Mouse (Mus musculus): ENCODE results near the gene Mrps25. TPM values are rescaled to one million over a fixed set of nuclear protein-coding genes. Genes with fewer than 3 reads are reported as not detected.

Mrps25 gene
- polyA plus RNA-seq, 1 experiment from 2014 or later, result 53.0 TPM

DNA sequence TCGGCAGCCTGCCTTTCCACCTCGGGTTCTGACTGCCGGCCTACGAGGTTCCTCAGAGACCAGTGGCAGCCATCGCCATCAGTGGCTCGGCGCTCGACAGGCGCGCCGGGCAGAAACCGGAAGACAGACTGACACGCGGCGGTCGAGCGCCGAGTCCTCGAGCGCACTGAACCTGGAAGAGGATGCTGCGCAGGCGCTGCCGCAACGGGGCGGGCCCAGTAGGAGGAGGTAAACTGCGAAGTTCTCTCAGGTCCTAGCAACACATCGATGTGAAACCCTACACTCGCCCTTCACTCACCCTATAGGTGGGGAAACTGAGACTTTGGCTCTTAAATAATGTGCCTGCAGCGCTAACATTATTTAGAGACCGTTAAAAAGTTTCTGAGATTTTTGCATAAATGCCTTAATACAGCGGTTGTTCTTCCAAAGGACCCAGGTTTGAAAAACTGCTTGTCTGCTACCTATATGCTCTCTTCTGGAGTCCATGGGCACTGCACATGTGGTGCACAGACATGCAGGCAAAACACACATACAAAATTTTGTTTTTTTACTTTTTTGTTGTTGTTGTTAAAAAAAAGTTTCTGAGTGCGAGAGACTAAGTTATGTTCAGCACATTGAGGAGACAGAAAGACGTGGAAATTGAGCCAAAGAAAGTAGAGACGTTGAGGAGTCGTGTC lies 31.1 kb upstream of the Mrps25 start, which contains the start of gene Rbsn:
Gene Rbsn (minus strand): TSS at position 153 of the 677 bp plus-strand sequence.
- Histone ChIP-seq H3K27ac (replicated peaks; ENCODE audit: low read depth, low read length) (peak within 1 kb of the TSS; percentile 91), H3K9ac (replicated peaks; ENCODE audit: low read length) (peak within 1 kb of the TSS; percentile 87), H3K27me3 (ENCODE audit: control insufficient read depth, insufficient read depth, low read length) (no peaks in the 10 kb centered on the region), H3K36me3 (ENCODE audit: control insufficient read depth, insufficient read depth, low read length) (peaks cover 4% of the 10 kb centered on the region; the same call in 1 of the 2 replicates), H3K4me2 (ENCODE audit: low read length) (peak within 1 kb of the TSS; percentile 94), H3K9me3 (ENCODE audit: control insufficient read depth, low read length) (no peaks in the 10 kb centered on the region), H3K4me3 (replicated peaks; ENCODE audit: low read depth, low read length) (peak within 1 kb of the TSS; percentile 85), H3K4me1 (ENCODE audit: control insufficient read depth, insufficient read depth, low read length) (peaks cover 11% of the 10 kb centered on the region)
- ATAC-seq (ENCODE audit: low FRiP score, low TSS enrichment) (peak; percentile 94), DNase-seq (peak; percentile 97)
- WGBS, result 10% methylated on average over 35 of the region's 35 CpGs

DNA sequence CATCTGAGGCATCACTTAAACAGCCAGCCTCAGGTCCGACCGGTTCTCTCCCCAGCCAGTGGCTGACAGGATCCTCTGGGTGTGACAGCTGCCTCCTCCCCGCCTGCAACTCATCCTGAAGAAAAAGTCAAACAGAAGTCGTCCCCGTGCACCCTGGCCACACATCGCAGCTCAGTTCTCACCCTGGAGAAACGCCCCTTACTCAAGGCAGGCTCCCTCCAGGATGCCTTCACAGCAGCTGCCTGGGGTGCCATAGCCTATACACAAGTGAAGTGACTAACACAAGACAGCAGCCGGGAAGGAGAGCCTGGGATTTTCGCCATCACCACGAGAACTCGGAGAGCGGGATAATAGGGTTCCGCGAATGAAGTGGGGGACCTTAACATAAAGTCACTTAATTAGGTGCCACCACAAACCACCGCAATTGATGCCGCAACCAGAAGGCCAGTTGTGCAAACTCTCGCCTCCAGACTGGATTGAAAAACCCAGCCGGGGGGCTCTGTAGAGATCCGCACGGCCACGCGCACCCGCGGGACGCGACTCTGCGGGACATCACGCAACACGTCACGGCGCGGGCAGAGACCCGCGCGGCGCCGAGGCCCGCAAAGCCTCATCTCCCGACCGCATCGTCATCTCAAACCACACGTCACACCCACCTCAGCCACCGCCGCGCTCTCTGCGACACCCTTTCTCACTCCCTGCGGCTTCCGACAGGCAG lies 30.4 kb upstream of the Mrps25 start:
- Histone ChIP-seq H3K36me3 (ENCODE audit: control insufficient read depth, insufficient read depth, low read length) (peaks cover 11% of the 10 kb centered on the region), H3K4me1 (ENCODE audit: control insufficient read depth, insufficient read depth, low read length) (peaks cover 11% of the 10 kb centered on the region), H3K4me2 (ENCODE audit: low read length) (peak overlapping the region; percentile 94), H3K9me3 (ENCODE audit: control insufficient read depth, low read length) (no peaks in the 10 kb centered on the region), H3K27me3 (ENCODE audit: control insufficient read depth, insufficient read depth, low read length) (no peaks in the 10 kb centered on the region), H3K9ac (replicated peaks; ENCODE audit: low read length) (peak overlapping the region; percentile 87), H3K4me3 (replicated peaks; ENCODE audit: low read depth, low read length) (peak overlapping the region; percentile 85), H3K27ac (replicated peaks; ENCODE audit: low read depth, low read length) (peak overlapping the region; percentile 91)
- WGBS, result under 1% methylated on average over 48 of the region's 48 CpGs
- DNase-seq (no peak), ATAC-seq (ENCODE audit: low FRiP score, low TSS enrichment) (peak; percentile 86)

DNA sequence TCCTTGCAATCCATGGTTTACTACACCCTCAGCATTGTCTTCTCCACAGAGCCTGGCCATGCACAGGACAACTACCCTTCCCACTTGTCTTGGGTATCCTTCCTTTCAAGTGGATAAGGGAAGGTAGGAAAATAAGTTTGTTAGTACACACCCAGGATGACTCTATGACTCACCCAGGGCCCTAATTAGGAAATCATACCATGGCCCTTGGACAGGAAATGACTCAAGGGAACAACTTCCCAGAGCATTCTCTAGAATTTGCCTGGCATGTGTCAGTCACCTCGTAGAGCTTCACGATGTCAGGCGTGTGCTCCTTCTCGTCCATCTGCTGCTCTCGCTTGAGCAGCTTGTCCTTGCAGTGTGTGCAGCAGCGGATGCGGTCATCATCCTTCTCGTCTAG lies 15.6 kb upstream of the Mrps25 start:
- no peak for ATAC-seq (ENCODE audit: low FRiP score, low TSS enrichment)
- Histone ChIP-seq H3K36me3 (ENCODE audit: control insufficient read depth, insufficient read depth, low read length) (peaks cover 81% of the 10 kb centered on the region), H3K4me1 (ENCODE audit: control insufficient read depth, insufficient read depth, low read length) (no peaks in the 10 kb centered on the region), H3K9ac (replicated peaks; ENCODE audit: low read length) (no peak overlapping the region), H3K4me3 (replicated peaks; ENCODE audit: low read depth, low read length) (no peak overlapping the region), H3K4me2 (ENCODE audit: low read length) (no peak overlapping the region), H3K9me3 (ENCODE audit: control insufficient read depth, low read length) (no peaks in the 10 kb centered on the region), H3K27me3 (ENCODE audit: control insufficient read depth, insufficient read depth, low read length) (no peaks in the 10 kb centered on the region), H3K27ac (replicated peaks; ENCODE audit: low read depth, low read length) (no peak overlapping the region)
- DNase-seq, result no peak
- 96% methylated on average over 8 of the region's 8 CpGs for WGBS

DNA sequence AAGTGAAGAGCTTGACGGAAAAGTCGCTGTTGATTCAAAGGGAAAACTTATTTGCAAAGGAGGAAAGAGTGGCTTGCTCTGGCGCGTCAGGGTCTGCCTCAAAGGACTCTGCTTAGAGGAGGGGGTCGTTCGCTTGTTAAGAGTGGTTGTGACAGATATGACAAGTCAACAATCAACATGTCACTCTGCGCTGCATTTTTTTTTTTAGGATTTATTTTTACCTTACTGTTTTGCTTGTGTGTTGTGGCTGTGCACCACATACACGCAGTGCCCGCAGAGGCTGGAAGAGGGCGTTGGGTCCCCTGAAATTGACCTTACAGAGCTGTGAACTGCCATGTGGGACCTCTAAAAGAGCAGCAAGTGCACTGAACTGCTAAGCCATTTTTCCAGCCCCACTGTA lies 345 bp upstream of the Mrps25 start:
- 5% methylated on average over 10 of the region's 10 CpGs for WGBS
- Histone ChIP-seq H3K36me3 (ENCODE audit: control insufficient read depth, insufficient read depth, low read length) (peaks cover 32% of the 10 kb centered on the region), H3K9ac (replicated peaks; ENCODE audit: low read length) (peak overlapping the region; percentile 68), H3K9me3 (ENCODE audit: control insufficient read depth, low read length) (0 out of 2 replicates have a peak, but pooled peaks cover 3% of the 10 kb centered on the region), H3K27ac (replicated peaks; ENCODE audit: low read depth, low read length) (peak overlapping the region; percentile 50), H3K4me3 (replicated peaks; ENCODE audit: low read depth, low read length) (peak overlapping the region; percentile 72), H3K27me3 (ENCODE audit: control insufficient read depth, insufficient read depth, low read length) (no peaks in the 10 kb centered on the region), H3K4me1 (ENCODE audit: control insufficient read depth, insufficient read depth, low read length) (peaks cover 10% of the 10 kb centered on the region), H3K4me2 (ENCODE audit: low read length) (peak overlapping the region; percentile 78)
- ATAC-seq (ENCODE audit: low FRiP score, low TSS enrichment), result peak; percentile 71; the same call in 1 of the 2 replicates
- DNase-seq, result no peak

DNA sequence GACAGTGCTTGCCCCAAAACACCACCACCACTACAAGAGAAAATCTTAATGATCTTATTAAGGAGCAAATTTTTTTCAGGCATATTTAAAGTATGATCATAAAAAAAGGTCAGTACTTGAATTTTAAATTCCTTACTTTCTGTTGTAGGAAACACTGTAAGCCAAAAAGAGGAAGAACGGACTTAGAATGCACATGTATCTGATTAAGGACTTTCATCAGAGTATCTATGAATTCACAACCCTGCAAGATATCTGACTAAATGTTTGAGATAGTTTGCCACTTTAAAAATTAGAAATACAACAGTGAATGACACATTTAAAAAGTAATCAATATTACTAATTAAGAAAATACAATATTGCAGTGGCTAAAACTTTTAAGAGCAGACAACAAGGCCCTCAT lies 7.4 kb downstream of the Mrps25 start:
- DNase-seq, result no peak
- Histone ChIP-seq H3K27ac (replicated peaks; ENCODE audit: low read depth, low read length) (no peak overlapping the region), H3K36me3 (ENCODE audit: control insufficient read depth, insufficient read depth, low read length) (peaks cover 63% of the 10 kb centered on the region), H3K9me3 (ENCODE audit: control insufficient read depth, low read length) (0 out of 2 replicates have a peak, but pooled peaks cover 4% of the 10 kb centered on the region), H3K27me3 (ENCODE audit: control insufficient read depth, insufficient read depth, low read length) (no peaks in the 10 kb centered on the region), H3K4me2 (ENCODE audit: low read length) (no peak overlapping the region), H3K4me3 (replicated peaks; ENCODE audit: low read depth, low read length) (no peak overlapping the region), H3K9ac (replicated peaks; ENCODE audit: low read length) (no peak overlapping the region), H3K4me1 (ENCODE audit: control insufficient read depth, insufficient read depth, low read length) (no peaks in the 10 kb centered on the region)
- ATAC-seq (ENCODE audit: low FRiP score, low TSS enrichment), result no peak
- WGBS, result 97% methylated on average over 1 of the region's 1 CpGs

DNA sequence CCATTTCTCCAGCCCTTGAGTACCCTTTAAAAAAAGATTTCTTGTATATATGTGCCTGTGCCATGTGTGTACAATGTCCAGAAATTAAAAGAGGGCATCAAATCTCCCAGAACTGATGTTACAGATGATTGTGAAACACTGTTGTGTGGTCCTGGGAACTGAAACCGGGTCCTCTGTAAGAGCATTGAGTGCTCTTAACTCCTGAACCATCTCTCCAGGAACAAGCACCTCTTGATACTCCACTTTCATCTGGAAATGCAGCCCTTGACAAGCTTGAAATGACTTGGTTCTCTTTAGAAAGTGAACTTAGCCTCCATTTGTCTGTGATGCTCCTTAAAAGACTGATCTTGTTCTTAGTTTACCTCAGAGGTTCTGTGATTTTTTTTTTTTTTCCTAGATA lies 21.1 kb downstream of the Mrps25 start:
- WGBS, result 87% methylated on average over 1 of the region's 1 CpGs
- Histone ChIP-seq H3K9me3 (ENCODE audit: control insufficient read depth, low read length) (no peaks in the 10 kb centered on the region), H3K27me3 (ENCODE audit: control insufficient read depth, insufficient read depth, low read length) (no peaks in the 10 kb centered on the region), H3K4me2 (ENCODE audit: low read length) (no peak overlapping the region), H3K36me3 (ENCODE audit: control insufficient read depth, insufficient read depth, low read length) (peaks cover 95% of the 10 kb centered on the region), H3K4me3 (replicated peaks; ENCODE audit: low read depth, low read length) (no peak overlapping the region), H3K27ac (replicated peaks; ENCODE audit: low read depth, low read length) (no peak overlapping the region), H3K9ac (replicated peaks; ENCODE audit: low read length) (no peak overlapping the region), H3K4me1 (ENCODE audit: control insufficient read depth, insufficient read depth, low read length) (no peaks in the 10 kb centered on the region)
- no peak for ATAC-seq (ENCODE audit: low FRiP score, low TSS enrichment)
- DNase-seq, result no peak

DNA sequence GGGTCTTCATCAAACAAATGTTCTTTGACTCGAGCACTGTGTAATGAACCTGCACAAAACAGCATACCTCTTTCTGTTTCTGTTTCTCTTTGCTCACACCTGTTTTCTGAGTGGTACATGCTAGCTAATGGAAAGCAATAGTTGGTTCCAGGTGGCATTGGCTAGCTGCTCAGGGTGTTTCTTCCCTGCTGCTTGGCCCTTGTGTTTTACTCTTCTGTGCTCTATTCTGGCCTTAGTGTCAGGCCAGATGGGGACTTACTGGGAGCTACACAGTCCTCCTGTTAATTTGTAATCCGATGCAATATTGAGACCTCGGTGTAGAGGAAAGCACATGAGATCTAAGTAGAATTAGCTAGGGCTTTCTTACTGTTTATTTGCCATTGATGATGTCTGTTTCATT lies 25.0 kb downstream of the Mrps25 start:
- Histone ChIP-seq H3K4me2 (ENCODE audit: low read length) (no peak overlapping the region), H3K4me1 (ENCODE audit: control insufficient read depth, insufficient read depth, low read length) (no peaks in the 10 kb centered on the region), H3K9me3 (ENCODE audit: control insufficient read depth, low read length) (no peaks in the 10 kb centered on the region), H3K27ac (replicated peaks; ENCODE audit: low read depth, low read length) (no peak overlapping the region), H3K36me3 (ENCODE audit: control insufficient read depth, insufficient read depth, low read length) (peaks cover 98% of the 10 kb centered on the region), H3K9ac (replicated peaks; ENCODE audit: low read length) (no peak overlapping the region), H3K27me3 (ENCODE audit: control insufficient read depth, insufficient read depth, low read length) (no peaks in the 10 kb centered on the region), H3K4me3 (replicated peaks; ENCODE audit: low read depth, low read length) (no peak overlapping the region)
- 98% methylated on average over 3 of the region's 3 CpGs for WGBS
- no peak for ATAC-seq (ENCODE audit: low FRiP score, low TSS enrichment)
- DNase-seq, result no peak

DNA sequence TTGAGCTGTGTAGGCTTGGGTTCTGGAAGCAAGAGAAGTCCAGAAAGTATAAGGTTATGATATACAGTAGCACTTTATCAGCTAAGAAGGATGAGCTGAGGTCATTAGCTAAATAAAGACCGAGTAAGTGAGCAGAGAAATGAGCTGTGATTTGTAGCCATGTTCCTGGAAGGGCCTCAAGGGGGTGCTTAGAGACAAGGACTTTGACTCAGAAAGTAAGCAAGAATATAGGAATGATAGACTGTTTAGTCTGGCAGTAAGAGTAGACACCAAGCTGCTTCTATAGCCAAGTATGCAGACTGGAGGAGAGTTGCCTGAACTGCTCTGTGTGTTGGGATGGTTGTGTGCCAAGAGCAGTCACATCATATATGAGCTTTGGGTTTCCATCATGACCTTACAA lies 30.1 kb downstream of the Mrps25 start:
- Histone ChIP-seq H3K27me3 (ENCODE audit: control insufficient read depth, insufficient read depth, low read length) (no peaks in the 10 kb centered on the region), H3K27ac (replicated peaks; ENCODE audit: low read depth, low read length) (no peak overlapping the region), H3K36me3 (ENCODE audit: control insufficient read depth, insufficient read depth, low read length) (peaks cover 85% of the 10 kb centered on the region), H3K9me3 (ENCODE audit: control insufficient read depth, low read length) (no peaks in the 10 kb centered on the region), H3K4me2 (ENCODE audit: low read length) (no peak overlapping the region), H3K4me1 (ENCODE audit: control insufficient read depth, insufficient read depth, low read length) (no peaks in the 10 kb centered on the region), H3K9ac (replicated peaks; ENCODE audit: low read length) (no peak overlapping the region), H3K4me3 (replicated peaks; ENCODE audit: low read depth, low read length) (no peak overlapping the region)
- WGBS, result 96% methylated on average over 1 of the region's 1 CpGs
- DNase-seq (no peak), ATAC-seq (ENCODE audit: low FRiP score, low TSS enrichment) (no peak)

DNA sequence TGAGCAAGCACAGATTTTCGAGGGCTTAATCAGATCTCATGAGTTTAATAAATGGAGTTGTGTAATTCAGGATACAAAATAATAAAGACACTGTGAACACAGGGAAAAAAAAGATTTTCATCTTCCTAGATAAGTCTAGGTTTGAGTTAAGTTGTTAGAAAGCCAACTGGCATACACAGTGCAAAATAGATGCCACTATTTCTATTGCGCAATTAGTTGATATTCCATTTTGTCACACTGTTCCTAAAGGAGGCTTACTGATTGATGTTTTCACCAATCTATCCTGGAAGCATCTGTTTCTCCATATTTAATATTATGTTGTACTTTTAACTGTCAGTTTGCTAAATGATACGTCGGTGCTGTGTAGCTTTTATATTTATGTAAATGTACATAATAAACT lies 38.0 kb downstream of the Mrps25 start:
- H3K4me3 ChIP-seq (replicated peaks; ENCODE audit: low read depth, low read length), result no peak overlapping the region
- H3K27ac ChIP-seq (replicated peaks; ENCODE audit: low read depth, low read length), result no peak overlapping the region
- 95% methylated on average over 4 of the region's 4 CpGs for WGBS
- H3K36me3 ChIP-seq (ENCODE audit: control insufficient read depth, insufficient read depth, low read length), result peaks cover 23% of the 10 kb centered on the region
- no peak overlapping the region for H3K4me2 ChIP-seq (ENCODE audit: low read length)
- no peaks in the 10 kb centered on the region for H3K4me1 ChIP-seq (ENCODE audit: control insufficient read depth, insufficient read depth, low read length)
- no peaks in the 10 kb centered on the region for H3K27me3 ChIP-seq (ENCODE audit: control insufficient read depth, insufficient read depth, low read length)
- H3K9ac ChIP-seq (replicated peaks; ENCODE audit: low read length), result no peak overlapping the region
- no peaks in the 10 kb centered on the region for H3K9me3 ChIP-seq (ENCODE audit: control insufficient read depth, low read length)
- ATAC-seq (ENCODE audit: low FRiP score, low TSS enrichment) (no peak), DNase-seq (no peak)
